Mouse (Mus musculus): ENCODE data around the gene Alcam. TPM values are rescaled to one million over a fixed set of nuclear protein-coding genes. Genes with fewer than 3 reads are reported as not detected.

Alcam gene
- 26.2 and 29.4 TPM in 2 replicates for polyA plus RNA-seq (2014; fragmentation: Nextera tagmentation; extraction: Ambion mirVana)

DNA sequence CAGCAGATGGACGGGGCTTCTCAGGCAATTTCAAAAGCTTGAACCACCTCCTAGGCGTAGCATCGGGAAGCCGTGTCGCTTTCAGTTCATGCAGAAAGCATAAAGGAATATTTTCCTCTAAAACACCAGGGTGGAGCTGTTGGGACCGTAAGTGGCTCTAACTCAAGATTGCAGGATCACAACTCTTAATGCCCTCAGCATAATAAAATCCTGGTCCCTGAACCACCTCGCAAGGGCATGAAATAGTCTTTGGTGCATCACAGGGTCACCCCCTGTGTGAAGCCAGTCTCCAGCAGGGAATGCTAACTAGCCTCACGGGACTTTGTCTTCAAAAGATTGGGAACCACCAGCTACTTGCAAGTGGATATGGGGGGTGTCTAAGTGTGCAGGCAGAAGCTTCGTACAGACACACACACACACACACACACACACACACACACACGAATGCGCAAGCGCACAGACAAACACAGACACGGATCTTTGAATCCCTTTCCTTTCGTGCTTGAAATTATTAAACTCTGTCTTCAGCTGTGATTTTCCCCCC lies at the start of gene Alcam:
Gene Alcam, minus strand, starts transcription at position 104 of the 544 bp plus-strand sequence.
- ATAC-seq (ENCODE audit: insufficient read depth, low FRiP score, low TSS enrichment) (no peak), DNase-seq (ENCODE audit: low spot score) (peak; percentile 51)
- WGBS: 3% methylated on average over 14 of the region's 14 CpGs
- peaks cover 6% of the 10 kb centered on the region; the same call in 1 of the 2 replicates for H3K4me1 ChIP-seq (ENCODE audit: control insufficient read depth, insufficient read depth, low read length)
- H3K27ac ChIP-seq (ENCODE audit: low read depth, low read length): no peak within 1 kb of the TSS
- no peaks in the 10 kb centered on the region for H3K9me3 ChIP-seq (ENCODE audit: control insufficient read depth, low read length)
- H3K4me3 ChIP-seq (ENCODE audit: low read depth, low read length): peak within 1 kb of the TSS; percentile 52
- peak within 1 kb of the TSS; percentile 60 for H3K4me2 ChIP-seq (ENCODE audit: low read depth)
- peak within 1 kb of the TSS; percentile 43 for H3K9ac ChIP-seq (ENCODE audit: low read length)
- H3K27me3 ChIP-seq (ENCODE audit: control insufficient read depth, insufficient read depth, low read length): peaks cover 9% of the 10 kb centered on the region; the same call in 1 of the 2 replicates
- no peaks in the 10 kb centered on the region for H3K36me3 ChIP-seq (ENCODE audit: control insufficient read depth, insufficient read depth, low read length)

GRCm38 (mm10) chr16:52498757-52499335 lies 45.0 kb upstream of the Alcam start:
- no peak overlapping the region for H3K4me2 ChIP-seq (ENCODE audit: low read depth)
- no peaks in the 10 kb centered on the region for H3K36me3 ChIP-seq (ENCODE audit: control insufficient read depth, insufficient read depth, low read length)
- 91% methylated on average over 4 of the region's 4 CpGs for WGBS
- no peak overlapping the region for H3K9ac ChIP-seq (ENCODE audit: low read length)
- no peak overlapping the region for H3K27ac ChIP-seq (ENCODE audit: low read depth, low read length)
- DNase-seq (ENCODE audit: low spot score) (no peak), ATAC-seq (ENCODE audit: insufficient read depth, low FRiP score, low TSS enrichment) (no peak)
- H3K4me1 ChIP-seq (ENCODE audit: control insufficient read depth, insufficient read depth, low read length): no peaks in the 10 kb centered on the region
- H3K9me3 ChIP-seq (ENCODE audit: control insufficient read depth, low read length): no peaks in the 10 kb centered on the region
- H3K27me3 ChIP-seq (ENCODE audit: control insufficient read depth, insufficient read depth, low read length): no peaks in the 10 kb centered on the region
- H3K4me3 ChIP-seq (ENCODE audit: low read depth, low read length): no peak overlapping the region

GRCm38 (mm10) chr16:52490542-52490941 lies 36.7 kb upstream of the Alcam start:
- Histone ChIP-seq H3K27me3 (ENCODE audit: control insufficient read depth, insufficient read depth, low read length) (no peaks in the 10 kb centered on the region), H3K9me3 (ENCODE audit: control insufficient read depth, low read length) (no peaks in the 10 kb centered on the region), H3K27ac (ENCODE audit: low read depth, low read length) (no peak overlapping the region), H3K4me1 (ENCODE audit: control insufficient read depth, insufficient read depth, low read length) (no peaks in the 10 kb centered on the region), H3K4me3 (ENCODE audit: low read depth, low read length) (no peak overlapping the region), H3K36me3 (ENCODE audit: control insufficient read depth, insufficient read depth, low read length) (no peaks in the 10 kb centered on the region), H3K4me2 (ENCODE audit: low read depth) (no peak overlapping the region), H3K9ac (ENCODE audit: low read length) (no peak overlapping the region)
- ATAC-seq (ENCODE audit: insufficient read depth, low FRiP score, low TSS enrichment): no peak
- DNase-seq (ENCODE audit: low spot score): no peak
- 33% methylated on average over 1 of the region's 1 CpGs for WGBS

GRCm38 (mm10) chr16:52474235-52474634 lies 20.4 kb upstream of the Alcam start:
- Histone ChIP-seq H3K9ac (ENCODE audit: low read length) (no peak overlapping the region), H3K4me1 (ENCODE audit: control insufficient read depth, insufficient read depth, low read length) (no peaks in the 10 kb centered on the region), H3K9me3 (ENCODE audit: control insufficient read depth, low read length) (no peaks in the 10 kb centered on the region), H3K4me2 (ENCODE audit: low read depth) (no peak overlapping the region), H3K27ac (ENCODE audit: low read depth, low read length) (no peak overlapping the region), H3K27me3 (ENCODE audit: control insufficient read depth, insufficient read depth, low read length) (no peaks in the 10 kb centered on the region), H3K36me3 (ENCODE audit: control insufficient read depth, insufficient read depth, low read length) (no peaks in the 10 kb centered on the region), H3K4me3 (ENCODE audit: low read depth, low read length) (no peak overlapping the region)
- WGBS: 85% methylated on average over 4 of the region's 4 CpGs
- DNase-seq (ENCODE audit: low spot score) (no peak), ATAC-seq (ENCODE audit: insufficient read depth, low FRiP score, low TSS enrichment) (no peak)

DNA sequence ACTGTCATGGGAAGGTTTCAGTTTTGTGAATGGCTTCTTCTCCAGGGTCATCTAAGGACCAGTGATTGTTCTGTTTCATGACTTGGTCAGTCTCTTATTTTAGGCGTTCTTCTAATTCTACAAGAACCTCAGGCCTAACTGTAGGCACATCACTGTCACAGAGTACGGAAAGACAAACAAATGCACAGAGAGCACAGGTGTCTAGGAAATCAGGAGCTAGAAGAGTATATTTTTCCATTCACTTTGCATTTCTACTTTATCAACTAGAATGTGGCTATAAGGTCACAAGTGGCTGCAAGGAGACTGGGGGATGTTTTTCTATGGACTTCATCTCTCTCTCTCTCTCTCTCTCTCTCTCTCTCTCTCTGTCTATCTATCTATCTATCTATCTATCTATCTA lies 19.2 kb upstream of the Alcam start:
- Histone ChIP-seq H3K27me3 (ENCODE audit: control insufficient read depth, insufficient read depth, low read length) (no peaks in the 10 kb centered on the region), H3K27ac (ENCODE audit: low read depth, low read length) (no peak overlapping the region), H3K36me3 (ENCODE audit: control insufficient read depth, insufficient read depth, low read length) (no peaks in the 10 kb centered on the region), H3K4me2 (ENCODE audit: low read depth) (no peak overlapping the region), H3K9me3 (ENCODE audit: control insufficient read depth, low read length) (no peaks in the 10 kb centered on the region), H3K4me1 (ENCODE audit: control insufficient read depth, insufficient read depth, low read length) (no peaks in the 10 kb centered on the region), H3K9ac (ENCODE audit: low read length) (no peak overlapping the region), H3K4me3 (ENCODE audit: low read depth, low read length) (no peak overlapping the region)
- DNase-seq (ENCODE audit: low spot score): no peak
- no peak for ATAC-seq (ENCODE audit: insufficient read depth, low FRiP score, low TSS enrichment)
- WGBS: 91% methylated on average over 2 of the region's 2 CpGs

GRCm38 (mm10) chr16:52472635-52473034 lies 18.8 kb upstream of the Alcam start:
- H3K4me3 ChIP-seq (ENCODE audit: low read depth, low read length): no peak overlapping the region
- 90% methylated on average over 3 of the region's 3 CpGs for WGBS
- no peak overlapping the region for H3K4me2 ChIP-seq (ENCODE audit: low read depth)
- no peaks in the 10 kb centered on the region for H3K27me3 ChIP-seq (ENCODE audit: control insufficient read depth, insufficient read depth, low read length)
- no peaks in the 10 kb centered on the region for H3K36me3 ChIP-seq (ENCODE audit: control insufficient read depth, insufficient read depth, low read length)
- ATAC-seq (ENCODE audit: insufficient read depth, low FRiP score, low TSS enrichment): no peak
- DNase-seq (ENCODE audit: low spot score): no peak
- H3K27ac ChIP-seq (ENCODE audit: low read depth, low read length): no peak overlapping the region
- H3K9me3 ChIP-seq (ENCODE audit: control insufficient read depth, low read length): no peaks in the 10 kb centered on the region
- H3K9ac ChIP-seq (ENCODE audit: low read length): no peak overlapping the region
- no peaks in the 10 kb centered on the region for H3K4me1 ChIP-seq (ENCODE audit: control insufficient read depth, insufficient read depth, low read length)

DNA sequence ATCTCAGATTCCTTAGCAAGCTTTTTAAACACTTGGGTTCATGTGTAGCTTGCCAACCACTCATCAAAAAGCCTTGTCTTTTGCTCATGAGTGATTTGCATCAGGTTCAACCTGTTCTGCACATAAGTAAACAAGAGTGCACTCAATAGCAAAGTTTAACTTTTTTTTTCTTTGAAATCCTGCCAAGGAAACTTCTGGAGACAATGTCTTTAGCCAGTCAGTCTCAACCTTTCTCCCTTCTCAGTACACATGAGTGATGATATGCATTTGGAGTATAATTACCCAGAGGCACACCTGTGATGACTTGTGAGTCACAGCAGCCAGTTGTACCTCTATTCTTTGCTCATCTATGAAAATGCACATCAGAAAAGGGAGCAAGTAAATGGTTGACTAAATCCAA lies 18.2 kb upstream of the Alcam start:
- Histone ChIP-seq H3K27ac (ENCODE audit: low read depth, low read length) (no peak overlapping the region), H3K9me3 (ENCODE audit: control insufficient read depth, low read length) (no peaks in the 10 kb centered on the region), H3K4me2 (ENCODE audit: low read depth) (no peak overlapping the region), H3K36me3 (ENCODE audit: control insufficient read depth, insufficient read depth, low read length) (no peaks in the 10 kb centered on the region), H3K4me3 (ENCODE audit: low read depth, low read length) (no peak overlapping the region), H3K4me1 (ENCODE audit: control insufficient read depth, insufficient read depth, low read length) (no peaks in the 10 kb centered on the region), H3K27me3 (ENCODE audit: control insufficient read depth, insufficient read depth, low read length) (no peaks in the 10 kb centered on the region), H3K9ac (ENCODE audit: low read length) (no peak overlapping the region)
- DNase-seq (ENCODE audit: low spot score): no peak
- no peak for ATAC-seq (ENCODE audit: insufficient read depth, low FRiP score, low TSS enrichment)

DNA sequence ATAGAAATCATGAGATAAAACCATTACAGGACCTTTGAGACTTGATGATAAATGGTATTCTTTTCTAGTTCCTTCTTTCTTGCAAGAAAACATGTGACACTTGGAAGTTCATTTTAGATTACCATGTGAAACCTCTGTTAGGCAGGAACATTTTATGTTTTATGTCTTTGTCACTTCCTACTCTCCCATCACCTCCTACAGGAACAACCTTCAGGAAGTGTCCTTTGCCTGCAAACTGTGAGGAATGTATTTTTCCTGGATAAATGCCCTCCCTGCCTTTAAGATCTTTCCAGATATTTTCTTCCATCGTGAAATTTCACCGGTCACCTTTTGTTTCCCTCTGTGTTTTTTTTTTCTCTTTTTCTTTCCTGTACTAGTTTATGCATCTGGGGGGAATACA lies 17.0 kb upstream of the Alcam start:
- 93% methylated on average over 2 of the region's 2 CpGs for WGBS
- DNase-seq (ENCODE audit: low spot score) (no peak), ATAC-seq (ENCODE audit: insufficient read depth, low FRiP score, low TSS enrichment) (no peak)
- H3K27ac ChIP-seq (ENCODE audit: low read depth, low read length): no peak overlapping the region
- H3K4me2 ChIP-seq (ENCODE audit: low read depth): no peak overlapping the region
- H3K4me1 ChIP-seq (ENCODE audit: control insufficient read depth, insufficient read depth, low read length): no peaks in the 10 kb centered on the region
- no peaks in the 10 kb centered on the region for H3K9me3 ChIP-seq (ENCODE audit: control insufficient read depth, low read length)
- H3K4me3 ChIP-seq (ENCODE audit: low read depth, low read length): no peak overlapping the region
- H3K36me3 ChIP-seq (ENCODE audit: control insufficient read depth, insufficient read depth, low read length): no peaks in the 10 kb centered on the region
- no peaks in the 10 kb centered on the region for H3K27me3 ChIP-seq (ENCODE audit: control insufficient read depth, insufficient read depth, low read length)
- H3K9ac ChIP-seq (ENCODE audit: low read length): no peak overlapping the region

DNA sequence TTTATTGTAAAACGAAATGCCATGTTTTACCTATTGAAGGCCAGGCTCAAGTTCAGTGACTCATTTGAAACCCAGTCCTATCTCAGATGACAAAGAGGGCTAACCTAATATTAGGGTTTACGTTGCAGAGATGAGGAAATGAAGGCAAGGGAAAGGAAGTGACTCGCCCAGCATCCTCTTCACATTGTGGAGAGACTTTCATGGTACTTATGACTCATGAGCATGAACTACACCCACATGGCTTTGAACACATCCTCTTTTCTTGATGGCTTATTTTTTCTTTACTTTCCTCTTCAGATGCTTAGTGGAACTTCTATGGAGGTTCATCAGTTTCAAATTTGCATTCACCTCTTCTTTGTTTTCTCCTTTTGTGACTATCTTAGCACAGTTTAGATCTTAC lies 16.4 kb upstream of the Alcam start:
- no peak overlapping the region for H3K4me2 ChIP-seq (ENCODE audit: low read depth)
- no peaks in the 10 kb centered on the region for H3K27me3 ChIP-seq (ENCODE audit: control insufficient read depth, insufficient read depth, low read length)
- H3K36me3 ChIP-seq (ENCODE audit: control insufficient read depth, insufficient read depth, low read length): no peaks in the 10 kb centered on the region
- WGBS: 80% methylated on average over 3 of the region's 3 CpGs
- no peak overlapping the region for H3K9ac ChIP-seq (ENCODE audit: low read length)
- DNase-seq (ENCODE audit: low spot score) (no peak), ATAC-seq (ENCODE audit: insufficient read depth, low FRiP score, low TSS enrichment) (no peak)
- no peaks in the 10 kb centered on the region for H3K9me3 ChIP-seq (ENCODE audit: control insufficient read depth, low read length)
- H3K4me1 ChIP-seq (ENCODE audit: control insufficient read depth, insufficient read depth, low read length): no peaks in the 10 kb centered on the region
- H3K4me3 ChIP-seq (ENCODE audit: low read depth, low read length): no peak overlapping the region
- H3K27ac ChIP-seq (ENCODE audit: low read depth, low read length): no peak overlapping the region

Measured in neural tube, embryonic 11.5 days (tissue).